In the genomic region with DNA sequence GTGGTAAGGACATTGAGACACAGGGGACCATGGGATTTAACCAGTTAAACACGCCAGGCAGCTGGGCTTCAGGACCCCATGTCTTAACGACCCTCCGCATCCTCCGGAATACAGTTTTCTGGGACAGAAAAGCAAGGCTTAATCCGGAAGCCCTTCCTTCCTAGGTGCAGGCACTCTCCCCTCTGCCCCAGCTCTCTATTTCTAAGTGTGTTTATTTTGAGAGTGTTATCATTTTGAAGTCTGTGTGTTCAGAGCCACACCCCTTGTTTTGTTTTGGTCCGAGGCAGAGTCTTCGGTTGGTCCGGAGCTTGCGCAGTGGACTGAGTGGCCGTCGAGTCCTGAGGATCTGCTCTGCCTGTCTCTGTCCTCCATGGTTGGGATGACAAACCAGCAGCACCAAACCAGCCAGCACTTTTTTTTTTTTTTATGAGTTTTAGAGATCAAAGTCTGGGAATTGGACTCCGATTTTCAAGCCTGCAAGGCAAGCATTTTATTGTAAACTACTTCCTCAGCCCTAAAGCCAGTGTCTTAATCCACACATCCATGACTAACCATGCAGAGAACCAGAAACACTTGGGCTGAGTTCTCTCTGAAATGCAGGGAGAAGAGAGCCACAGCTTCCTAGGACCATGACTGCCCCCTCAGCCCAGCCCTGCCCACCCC, we compare ENCODE assay signal across 29 mouse cellular contexts. TPM values are rescaled to one million over a fixed set of nuclear protein-coding genes. Genes with fewer than 3 reads are reported as not detected.
DNase-seq lines count a peak whose midpoint lies in the region; ATAC-seq and TF ChIP-seq lines count a peak whose summit lies in the region.
"Had no signal": no experiment of that assay in that cellular context is flagged by ENCODE, and none has a peak within 500 bp of the region (broad histone marks: within the 10 kb centered on the region; RNA-seq: fewer than 3 reads in every experiment).

No protein-coding gene starts in this region.

- ATAC-seq in intestine, embryonic 16.5 days = peak; percentile 82
- peak; percentile 46; the same call in 1 of the 2 replicates for ATAC-seq in kidney, embryonic 14.5 days (ENCODE audit: low FRiP score, low TSS enrichment)
- no peak for ATAC-seq in neural tube, embryonic 15.5 days (ENCODE audit: low FRiP score)
- ATAC-seq in hindbrain, embryonic 11.5 days (ENCODE audit: low FRiP score) = no peak
- ATAC-seq: forebrain, postnatal 0 days; midbrain, embryonic 16.5 days; Patski had no signal

- TF ChIP-seq CTCF in bone marrow macrophage, adult 2 months (IDR thresholded peaks at IDR 0.05; ENCODE audit: low read depth, low read length) = no peak

- H3K4me2 ChIP-seq in intestine, embryonic 16.5 days (ENCODE audit: low read depth, low read length) = peak overlapping the region; percentile 35; the same call in 1 of the 2 replicates
- no peak overlapping the region; the same call in 1 of the 2 replicates for H3K4me2 ChIP-seq in kidney, embryonic 14.5 days (replicated peaks; ENCODE audit: low read depth, low read length)
- H3K4me2 ChIP-seq in neural tube, embryonic 15.5 days = no peak overlapping the region
- no peak overlapping the region for H3K4me2 ChIP-seq in hindbrain, embryonic 11.5 days (replicated peaks; ENCODE audit: low read depth, low read length)
- H3K4me2 ChIP-seq: heart, embryonic 13.5 days; hindbrain, embryonic 13.5 days; limb, embryonic 12.5 days; liver, embryonic 13.5 days; lung, embryonic 14.5 days had no signal

- H3K4me3 ChIP-seq in bone marrow macrophage, adult 2 months (ENCODE audit: insufficient read depth, low read length) = no peak overlapping the region
- no peak overlapping the region for H3K4me3 ChIP-seq in intestine, embryonic 16.5 days (ENCODE audit: low read length)
- H3K4me3 ChIP-seq in kidney, embryonic 14.5 days (ENCODE audit: low read length) = no peak overlapping the region
- no peak overlapping the region for H3K4me3 ChIP-seq in neural tube, embryonic 15.5 days (replicated peaks)
- H3K4me3 ChIP-seq in hindbrain, embryonic 11.5 days (ENCODE audit: low read depth, low read length) = no peak overlapping the region
- H3K4me3 ChIP-seq: heart, embryonic 13.5 days; hindbrain, embryonic 13.5 days; limb, embryonic 12.5 days; liver, embryonic 13.5 days; midbrain, embryonic 10.5 days had no signal

- H3K4me1 ChIP-seq in bone marrow macrophage, adult 2 months (ENCODE audit: control insufficient read depth, insufficient read depth, low read length) = peaks cover 57% of the 10 kb centered on the region
- H3K4me1 ChIP-seq in intestine, embryonic 16.5 days (ENCODE audit: control insufficient read depth, insufficient read depth, low read length) = peaks cover 12% of the 10 kb centered on the region
- H3K4me1 ChIP-seq in kidney, embryonic 14.5 days (ENCODE audit: control insufficient read depth, insufficient read depth, low read length) = peaks cover 4% of the 10 kb centered on the region; the same call in 1 of the 2 replicates
- no peaks in the 10 kb centered on the region for H3K4me1 ChIP-seq in neural tube, embryonic 15.5 days
- H3K4me1 ChIP-seq in hindbrain, embryonic 11.5 days (replicated peaks; ENCODE audit: control insufficient read depth, insufficient read depth, low read length) = no peaks in the 10 kb centered on the region
- H3K4me1 ChIP-seq: heart, embryonic 13.5 days; hindbrain, embryonic 13.5 days; limb, embryonic 12.5 days; midbrain, embryonic 10.5 days had no signal

- DNase-seq in kidney, postnatal 36 days = peak; percentile 71 to 77
- no peak for DNase-seq in right cerebral cortex, postnatal 10 days (ENCODE audit: low spot score in 2 of 2)
- DNase-seq in hindbrain, embryonic 11.5 days (ENCODE audit: low spot score) = no peak
- no peak for DNase-seq in neural tube, embryonic 10.5 days (ENCODE audit: extremely low spot score, low spot score)
- DNase-seq: adrenal gland, postnatal 36 days; cerebellum, adult 18-20 months; cerebellum, postnatal 14 days; forebrain, postnatal 0 days; gastrocnemius, postnatal 14 days; heart, adult 11 months; heart, postnatal 14 days; layer of hippocampus, postnatal 36 days; liver, embryonic 13.5 days; lung, embryonic 14.5 days; thymus, adult 18-20 months had no signal

- H3K9me3 ChIP-seq in intestine, embryonic 16.5 days (ENCODE audit: control insufficient read depth, low read length) = no peaks in the 10 kb centered on the region
- no peaks in the 10 kb centered on the region for H3K9me3 ChIP-seq in kidney, embryonic 14.5 days (ENCODE audit: control insufficient read depth, low read length)
- H3K9me3 ChIP-seq in neural tube, embryonic 15.5 days (replicated peaks) = no peaks in the 10 kb centered on the region
- H3K9me3 ChIP-seq in hindbrain, embryonic 11.5 days (ENCODE audit: control insufficient read depth, low read length) = no peaks in the 10 kb centered on the region
- H3K9me3 ChIP-seq: G1E; heart, embryonic 13.5 days; hindbrain, embryonic 13.5 days; limb, embryonic 12.5 days; liver, embryonic 13.5 days; midbrain, embryonic 10.5 days had no signal

- no peak overlapping the region for H3K9ac ChIP-seq in intestine, embryonic 16.5 days (ENCODE audit: low read depth, low read length)
- no peak overlapping the region for H3K9ac ChIP-seq in kidney, embryonic 14.5 days (ENCODE audit: low read depth, low read length)
- no peak overlapping the region for H3K9ac ChIP-seq in neural tube, embryonic 15.5 days (replicated peaks)
- H3K9ac ChIP-seq in hindbrain, embryonic 11.5 days (ENCODE audit: low read depth, low read length) = no peak overlapping the region
- H3K9ac ChIP-seq: forebrain, postnatal 0 days; heart, embryonic 13.5 days; hindbrain, embryonic 13.5 days; limb, embryonic 12.5 days; liver, embryonic 13.5 days; lung, embryonic 14.5 days had no signal

- 53% methylated on average over 12 of the region's 12 CpGs for WGBS in intestine, embryonic 16.5 days
- 58% methylated on average over 12 of the region's 12 CpGs for WGBS in kidney, embryonic 14.5 days
- WGBS in neural tube, embryonic 15.5 days = 83% methylated on average over 12 of the region's 12 CpGs
- WGBS in hindbrain, embryonic 11.5 days = 89% methylated on average over 12 of the region's 12 CpGs

- peak overlapping the region; percentile 72 for H3K27ac ChIP-seq in bone marrow macrophage, adult 2 months (ENCODE audit: insufficient read depth, low read depth, low read length)
- H3K27ac ChIP-seq in intestine, embryonic 16.5 days (ENCODE audit: low read length) = peak overlapping the region; percentile 78
- H3K27ac ChIP-seq in kidney, embryonic 14.5 days (ENCODE audit: low read depth, low read length) = peak overlapping the region; percentile 14; the same call in 1 of the 2 replicates
- H3K27ac ChIP-seq in neural tube, embryonic 15.5 days (replicated peaks) = no peak overlapping the region
- no peak overlapping the region for H3K27ac ChIP-seq in hindbrain, embryonic 11.5 days (ENCODE audit: low read depth, low read length)
- H3K27ac ChIP-seq: heart, embryonic 13.5 days; hindbrain, embryonic 13.5 days; limb, embryonic 12.5 days; liver, embryonic 13.5 days; midbrain, embryonic 10.5 days had no signal

- no peaks in the 10 kb centered on the region for H3K27me3 ChIP-seq in intestine, embryonic 16.5 days (replicated peaks; ENCODE audit: control insufficient read depth, insufficient read depth, low read length)
- no peaks in the 10 kb centered on the region for H3K27me3 ChIP-seq in kidney, embryonic 14.5 days (ENCODE audit: control insufficient read depth, insufficient read depth, low read length)
- no peaks in the 10 kb centered on the region for H3K27me3 ChIP-seq in neural tube, embryonic 15.5 days (replicated peaks)
- no peaks in the 10 kb centered on the region for H3K27me3 ChIP-seq in hindbrain, embryonic 11.5 days (ENCODE audit: control insufficient read depth, insufficient read depth, low read length)
- H3K27me3 ChIP-seq: CH12.LX; heart, embryonic 13.5 days; hindbrain, embryonic 13.5 days; limb, embryonic 12.5 days; liver, embryonic 13.5 days; Patski had no signal

- TF ChIP-seq POLR2A in bone marrow macrophage, adult 2 months (IDR thresholded peaks at IDR 0.05; ENCODE audit: borderline replicate concordance, low read depth, low read length) = no peak

- no peaks in the 10 kb centered on the region for H3K36me3 ChIP-seq in intestine, embryonic 16.5 days (ENCODE audit: control insufficient read depth, insufficient read depth, low read length)
- no peaks in the 10 kb centered on the region for H3K36me3 ChIP-seq in kidney, embryonic 14.5 days (ENCODE audit: control insufficient read depth, insufficient read depth, low read length)
- no peaks in the 10 kb centered on the region for H3K36me3 ChIP-seq in neural tube, embryonic 15.5 days
- H3K36me3 ChIP-seq in hindbrain, embryonic 11.5 days (ENCODE audit: control insufficient read depth, insufficient read depth, low read length) = no peaks in the 10 kb centered on the region
- H3K36me3 ChIP-seq: G1E; heart, embryonic 13.5 days; hindbrain, embryonic 13.5 days; limb, embryonic 12.5 days; liver, embryonic 13.5 days; midbrain, embryonic 10.5 days had no signal

RNA-seq across cellular contexts. Expression of a gene that starts 15.2 kb away (rescaled TPM):
- 434 and 456 TPM in 2 replicates for polyA plus RNA-seq in bone marrow macrophage, adult 2 months (2012; ENCODE audit: insufficient read depth, insufficient read length, missing spikeins)
- polyA plus RNA-seq in intestine, embryonic 16.5 days (2015; fragmentation: Nextera tagmentation; extraction: Ambion mirVana) = 10.9 and 11.9 TPM in 2 replicates
- polyA plus RNA-seq in kidney, embryonic 14.5 days (2014; fragmentation: Nextera tagmentation; extraction: Ambion mirVana) = 5.2 and 6.0 TPM in 2 replicates
- 7.4 and 8.5 TPM in 2 replicates for polyA plus RNA-seq in neural tube, embryonic 15.5 days (2015; fragmentation: Nextera tagmentation; extraction: Ambion mirVana)
- 0.42 and 1.2 TPM in 2 replicates for polyA plus RNA-seq in hindbrain, embryonic 11.5 days (2014; fragmentation: Nextera tagmentation; extraction: Ambion mirVana)
- polyA plus RNA-seq: G1E had no signal

RNA-seq across cellular contexts. Expression of a gene that starts 15.8 kb away (rescaled TPM):
- polyA plus RNA-seq in bone marrow macrophage, adult 2 months (2012; ENCODE audit: insufficient read depth, insufficient read length, missing spikeins) = 21.7 and 23.7 TPM in 2 replicates
- 1.1 and 1.2 TPM in 2 replicates for polyA plus RNA-seq in intestine, embryonic 16.5 days (2015; fragmentation: Nextera tagmentation; extraction: Ambion mirVana)
- 0.33 and 0.88 TPM in 2 replicates for polyA plus RNA-seq in kidney, embryonic 14.5 days (2014; fragmentation: Nextera tagmentation; extraction: Ambion mirVana)
- 0.60 and 1.0 TPM in 2 replicates for polyA plus RNA-seq in neural tube, embryonic 15.5 days (2015; fragmentation: Nextera tagmentation; extraction: Ambion mirVana)
- polyA plus RNA-seq in hindbrain, embryonic 11.5 days (2014; fragmentation: Nextera tagmentation; extraction: Ambion mirVana) = 0.22 and 0.43 TPM in 2 replicates
- polyA plus RNA-seq: G1E had no signal

RNA-seq across cellular contexts. Expression of a gene that starts 23.3 kb away (rescaled TPM):
- 40.5 and 41.6 TPM in 2 replicates for polyA plus RNA-seq in bone marrow macrophage, adult 2 months (2012; ENCODE audit: insufficient read depth, insufficient read length, missing spikeins)
- 38.4 and 41.7 TPM in 2 replicates for polyA plus RNA-seq in intestine, embryonic 16.5 days (2015; fragmentation: Nextera tagmentation; extraction: Ambion mirVana)
- polyA plus RNA-seq in kidney, embryonic 14.5 days (2014; fragmentation: Nextera tagmentation; extraction: Ambion mirVana) = 48.7 and 50.0 TPM in 2 replicates
- 44.4 and 45.0 TPM in 2 replicates for polyA plus RNA-seq in neural tube, embryonic 15.5 days (2015; fragmentation: Nextera tagmentation; extraction: Ambion mirVana)
- 40.2 and 42.0 TPM in 2 replicates for polyA plus RNA-seq in hindbrain, embryonic 11.5 days (2014; fragmentation: Nextera tagmentation; extraction: Ambion mirVana)

RNA-seq across cellular contexts. Expression of a gene that starts 30.0 kb away (rescaled TPM):
- polyA plus RNA-seq in bone marrow macrophage, adult 2 months (2012; ENCODE audit: insufficient read depth, insufficient read length, missing spikeins) = 4.3 TPM in 2 replicates
- 253 and 283 TPM in 2 replicates for polyA plus RNA-seq in intestine, embryonic 16.5 days (2015; fragmentation: Nextera tagmentation; extraction: Ambion mirVana)
- polyA plus RNA-seq in kidney, embryonic 14.5 days (2014; fragmentation: Nextera tagmentation; extraction: Ambion mirVana) = 0.31 and 0.91 TPM in 2 replicates
- polyA plus RNA-seq in neural tube, embryonic 15.5 days (2015; fragmentation: Nextera tagmentation; extraction: Ambion mirVana) = 1.5 and 6.4 TPM in 2 replicates
- 0.45 TPM in 1 of 2 replicates, not detected in the other for polyA plus RNA-seq in hindbrain, embryonic 11.5 days (2014; fragmentation: Nextera tagmentation; extraction: Ambion mirVana)
- polyA plus RNA-seq: embryonic facial prominence, embryonic 11.5 days; forebrain, embryonic 11.5 days; G1E; midbrain, embryonic 10.5 days had no signal

RNA-seq across cellular contexts. Expression of a gene that starts 39.4 kb away (rescaled TPM):
- not detected in 2 replicates for polyA plus RNA-seq in bone marrow macrophage, adult 2 months (2012; ENCODE audit: insufficient read depth, insufficient read length, missing spikeins)
- 0.28 and 0.71 TPM in 2 replicates for polyA plus RNA-seq in intestine, embryonic 16.5 days (2015; fragmentation: Nextera tagmentation; extraction: Ambion mirVana)
- 0.41 and 0.57 TPM in 2 replicates for polyA plus RNA-seq in kidney, embryonic 14.5 days (2014; fragmentation: Nextera tagmentation; extraction: Ambion mirVana)
- polyA plus RNA-seq in neural tube, embryonic 15.5 days (2015; fragmentation: Nextera tagmentation; extraction: Ambion mirVana) = 0.32 and 0.96 TPM in 2 replicates
- 0.36 TPM in 1 of 2 replicates, not detected in the other for polyA plus RNA-seq in hindbrain, embryonic 11.5 days (2014; fragmentation: Nextera tagmentation; extraction: Ambion mirVana)
- polyA plus RNA-seq: forebrain, embryonic 11.5 days; G1E; heart, embryonic 13.5 days; hindbrain, embryonic 13.5 days; midbrain, embryonic 10.5 days; midbrain, embryonic 16.5 days; Patski had no signal

Comparison
In these comparisons a context has a peak if more than half of its experiments do, and no peak if none do; other contexts are left out.
1. H3K27ac ChIP-seq: peak in bone marrow macrophage, adult 2 months (single experiment), intestine, embryonic 16.5 days (single experiment) and kidney, embryonic 14.5 days (single experiment); none in neural tube, embryonic 15.5 days (single experiment) and hindbrain, embryonic 11.5 days (single experiment).
2. ATAC-seq: peak in intestine, embryonic 16.5 days (single experiment) and kidney, embryonic 14.5 days (single experiment); none in neural tube, embryonic 15.5 days (single experiment) and hindbrain, embryonic 11.5 days (single experiment).
3. DNase-seq: peak in kidney, postnatal 36 days (2 of 2); none in right cerebral cortex, postnatal 10 days (0 of 2), hindbrain, embryonic 11.5 days (single experiment) and neural tube, embryonic 10.5 days (single experiment).
4. RNA of a gene that starts 15.2 kb away (polyA plus RNA-seq): 434 to 456 TPM in bone marrow macrophage, adult 2 months; 10.9 to 11.9 TPM in intestine, embryonic 16.5 days, 7.4 to 8.5 TPM in neural tube, embryonic 15.5 days, 5.2 to 6.0 TPM in kidney, embryonic 14.5 days and 0.42 to 1.2 TPM in hindbrain, embryonic 11.5 days; every median in the first group is over 10 times any median in the second.
5. RNA of a gene that starts 15.8 kb away (polyA plus RNA-seq): 21.7 to 23.7 TPM in bone marrow macrophage, adult 2 months; 1.1 to 1.2 TPM in intestine, embryonic 16.5 days, 0.60 to 1.0 TPM in neural tube, embryonic 15.5 days, 0.33 to 0.88 TPM in kidney, embryonic 14.5 days and 0.22 to 0.43 TPM in hindbrain, embryonic 11.5 days; every median in the first group is over 10 times any median in the second.